Mouse (Mus musculus): ENCODE measurements around the gene Cnot6l.

The Cnot6l gene

DNA sequence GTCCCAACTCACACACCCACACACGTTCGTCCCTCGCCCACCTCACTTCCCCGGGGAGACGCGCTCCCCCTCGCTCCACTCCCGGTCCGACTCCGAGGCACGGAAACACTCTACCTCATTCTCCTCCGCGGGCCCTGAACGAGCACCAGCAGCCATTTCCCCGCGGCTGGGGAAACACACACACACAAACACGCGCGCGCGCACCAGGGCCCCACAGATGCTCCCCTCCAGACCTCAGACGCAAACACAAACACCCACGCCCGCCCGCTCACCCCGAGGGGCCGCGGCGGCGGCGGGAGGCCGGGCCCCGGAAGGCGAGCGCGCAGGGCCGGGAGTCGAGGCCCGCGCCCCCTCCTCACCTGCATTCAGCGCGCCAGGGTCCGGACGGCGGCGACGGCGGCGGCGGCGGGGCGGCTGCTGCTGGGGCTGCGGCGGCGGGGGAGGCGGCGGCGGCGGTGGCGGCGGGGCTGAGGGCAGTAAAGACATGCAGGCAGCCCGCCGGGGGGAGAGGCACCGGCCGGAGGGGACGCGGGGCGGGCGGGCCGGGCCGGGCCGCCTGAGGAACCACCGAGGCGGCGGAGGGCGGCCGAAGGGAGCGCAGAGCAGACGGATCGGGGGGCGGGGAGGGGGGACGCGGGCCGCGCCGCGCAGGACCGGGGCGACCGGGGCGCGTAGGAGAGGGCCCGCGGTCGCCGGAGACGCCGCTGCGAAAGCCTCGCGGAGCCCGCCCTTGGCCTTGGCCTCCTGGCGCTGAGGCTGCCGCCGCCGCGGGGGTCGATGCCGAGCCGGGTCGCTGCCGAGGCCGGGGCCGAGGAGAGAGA lies 2.2 kb downstream of the Cnot6l start:
- DNase-seq (ENCODE audit: low spot score in 2 of 2): peak in 1 of 2 experiments; percentile 68

GRCm38 (mm10) chr5:96161263-96161577 lies 2.8 kb downstream of the Cnot6l start:
- peak in 1 of 2 experiments; percentile 60 for DNase-seq (ENCODE audit: low spot score in 2 of 2)

- peak; percentile 28 to 42 for DNase-seq (ENCODE audit: low spot score in 2 of 2)
Measured at GRCm38 (mm10) chr5:96160467-96161262, 3.3 kb downstream of the Cnot6l start.

DNA sequence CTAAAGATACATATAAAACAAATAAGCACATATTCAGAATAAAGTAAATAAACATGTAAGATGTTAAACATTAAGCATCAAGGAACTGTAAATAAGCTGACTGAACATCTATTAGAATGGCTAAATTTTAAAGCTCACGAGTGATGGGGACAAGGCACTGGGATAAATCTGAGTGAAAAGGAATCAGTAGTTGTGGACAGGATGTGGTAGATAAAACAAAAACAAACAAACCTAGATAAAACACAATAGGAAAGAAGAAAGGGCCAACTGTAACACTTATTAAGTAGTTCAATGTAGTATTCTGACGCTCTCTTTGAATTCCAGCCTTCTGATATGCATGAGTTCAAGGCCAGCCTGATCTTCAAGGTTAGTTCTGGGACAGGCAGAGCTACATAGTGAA lies 21.6 kb downstream of the Cnot6l start:
- DNase-seq (ENCODE audit: low spot score in 2 of 2): no peak

DNA sequence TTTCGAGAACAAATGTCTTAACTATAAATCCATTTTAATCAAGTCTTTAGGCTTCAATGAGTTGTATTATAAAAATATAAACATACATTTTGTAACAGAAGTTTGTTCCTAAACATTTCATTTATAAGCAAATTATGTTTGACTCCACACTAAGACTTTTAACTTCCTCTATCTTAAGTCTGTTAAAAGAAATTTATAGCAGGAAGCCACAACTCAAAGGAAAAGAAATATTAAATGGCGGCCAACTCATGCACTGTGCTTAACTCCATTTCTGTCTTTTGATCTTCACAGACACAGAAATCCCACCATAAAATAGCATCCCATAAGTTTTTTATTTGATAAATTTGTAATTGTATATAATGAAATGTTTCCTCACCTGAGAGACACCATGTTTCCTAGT lies 33.3 kb downstream of the Cnot6l start:
- no peak for DNase-seq (ENCODE audit: low spot score in 2 of 2)

DNA sequence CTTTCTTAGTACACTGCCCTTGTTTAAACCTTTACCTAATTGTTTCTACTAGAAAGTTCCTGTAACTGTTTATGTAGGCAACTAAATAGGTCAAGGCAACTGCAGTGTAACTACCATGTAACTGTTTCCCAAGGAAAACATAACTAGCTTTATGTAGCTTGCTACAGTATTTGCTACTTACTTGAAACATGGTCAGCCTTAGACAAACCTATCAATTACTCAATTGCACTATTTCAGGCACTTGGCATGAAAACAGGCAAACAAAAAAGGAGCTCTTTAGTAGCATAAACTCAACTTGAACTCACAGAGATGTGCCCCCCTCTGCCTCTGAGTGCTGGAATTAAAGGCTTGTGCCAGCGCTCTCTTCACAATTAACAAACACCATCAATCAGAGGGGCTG lies 37.1 kb downstream of the Cnot6l start:
- no peak for DNase-seq (ENCODE audit: low spot score in 2 of 2)

GRCm38 (mm10) chr5:96114943-96115342 lies 49.0 kb downstream of the Cnot6l start:
- DNase-seq (ENCODE audit: low spot score in 2 of 2): no peak

DNA sequence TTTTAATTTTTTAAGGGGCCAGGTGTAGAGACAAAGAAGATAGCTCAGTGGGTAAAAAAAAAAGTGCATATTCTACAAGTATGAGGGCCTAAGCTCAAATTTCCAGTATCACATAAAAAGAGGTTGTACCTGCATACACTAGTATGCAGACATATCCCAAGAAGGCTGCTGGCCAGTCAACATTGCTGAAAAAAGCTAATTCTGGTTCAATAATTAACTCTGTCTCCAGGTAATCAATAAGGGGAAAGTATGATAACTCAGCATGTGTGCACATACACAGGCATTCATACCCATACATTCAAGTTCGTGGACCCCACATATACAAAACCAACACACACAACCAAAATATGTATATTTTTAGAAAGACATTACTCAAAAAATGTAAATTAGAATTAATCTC lies 59.3 kb downstream of the Cnot6l start:
- DNase-seq (ENCODE audit: low spot score in 2 of 2): no peak

- DNase-seq (ENCODE audit: low spot score in 2 of 2): no peak
Measured at GRCm38 (mm10) chr5:96091468-96091867, 72.5 kb downstream of the Cnot6l start.

GRCm38 (mm10) chr5:96085324-96085723 lies 78.6 kb downstream of the Cnot6l start:
- no peak for DNase-seq (ENCODE audit: low spot score in 2 of 2)

GRCm38 (mm10) chr5:96079026-96079425 lies 84.9 kb downstream of the Cnot6l start:
- no peak for DNase-seq (ENCODE audit: low spot score in 2 of 2)

DNA sequence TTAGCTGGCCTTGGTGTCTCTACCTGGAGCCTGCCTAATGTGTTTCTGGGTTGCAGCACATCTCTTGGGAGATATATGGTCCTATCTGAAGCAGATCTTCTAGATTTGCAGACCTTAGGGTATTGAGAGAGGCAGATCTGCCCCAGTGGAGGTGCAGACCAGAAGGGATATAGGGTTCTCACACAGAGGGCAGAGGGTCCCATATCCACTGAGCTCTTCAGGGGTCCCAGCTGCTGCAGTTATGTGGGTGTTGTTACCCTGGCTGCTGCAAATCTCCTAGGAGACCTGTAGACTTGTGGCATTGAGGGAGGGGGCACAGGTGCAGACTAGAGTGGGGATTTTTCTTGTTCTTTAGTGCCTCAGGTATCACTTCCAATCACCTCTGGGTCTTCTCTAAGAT lies 98.4 kb downstream of the Cnot6l start:
- DNase-seq (ENCODE audit: low spot score in 2 of 2): no peak

- no peak for DNase-seq (ENCODE audit: low spot score in 2 of 2)
Measured at GRCm38 (mm10) chr5:96042492-96042891, 121.5 kb downstream of the Cnot6l start.

DNA sequence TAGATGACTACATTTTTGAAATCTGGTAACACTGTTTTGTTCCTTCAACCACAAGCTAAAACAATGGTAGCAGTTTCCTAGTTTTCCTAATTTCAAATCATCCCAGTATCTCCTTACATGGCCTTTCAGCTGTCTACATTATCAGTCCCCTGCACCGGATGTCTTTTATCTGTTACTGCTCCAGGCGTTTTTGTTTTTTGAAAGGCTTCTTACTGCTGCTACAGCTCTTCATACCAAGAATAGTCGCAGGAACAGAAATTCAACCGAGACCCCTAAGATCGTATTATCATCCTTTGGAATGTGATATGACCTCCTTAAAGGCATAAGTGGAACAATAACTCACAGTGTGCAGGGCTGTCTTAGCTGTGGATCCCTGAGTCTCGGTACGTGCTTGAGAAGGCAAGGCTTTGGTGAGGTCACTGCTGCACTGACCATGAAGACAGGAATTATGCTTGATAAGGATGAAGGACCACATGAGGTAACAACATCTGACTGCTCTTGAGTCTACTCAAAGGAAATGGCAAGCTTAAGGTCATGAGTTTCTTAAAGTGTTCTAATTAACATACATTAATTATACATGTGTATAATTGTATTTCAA lies 122.4 kb downstream of the Cnot6l start:
- DNase-seq (ENCODE audit: low spot score in 2 of 2): no peak

- DNase-seq (ENCODE audit: low spot score in 2 of 2): no peak
Measured at GRCm38 (mm10) chr5:96039188-96039840, 124.7 kb downstream of the Cnot6l start.

GRCm38 (mm10) chr5:96037684-96038121 lies 126.3 kb downstream of the Cnot6l start:
- DNase-seq (ENCODE audit: low spot score in 2 of 2): no peak

GRCm38 (mm10) chr5:96036125-96036672 lies 127.8 kb downstream of the Cnot6l start:
- no peak for DNase-seq (ENCODE audit: low spot score in 2 of 2)

GRCm38 (mm10) chr5:96034101-96034500 lies 129.9 kb downstream of the Cnot6l start:
- no peak for DNase-seq (ENCODE audit: low spot score in 2 of 2)

DNA sequence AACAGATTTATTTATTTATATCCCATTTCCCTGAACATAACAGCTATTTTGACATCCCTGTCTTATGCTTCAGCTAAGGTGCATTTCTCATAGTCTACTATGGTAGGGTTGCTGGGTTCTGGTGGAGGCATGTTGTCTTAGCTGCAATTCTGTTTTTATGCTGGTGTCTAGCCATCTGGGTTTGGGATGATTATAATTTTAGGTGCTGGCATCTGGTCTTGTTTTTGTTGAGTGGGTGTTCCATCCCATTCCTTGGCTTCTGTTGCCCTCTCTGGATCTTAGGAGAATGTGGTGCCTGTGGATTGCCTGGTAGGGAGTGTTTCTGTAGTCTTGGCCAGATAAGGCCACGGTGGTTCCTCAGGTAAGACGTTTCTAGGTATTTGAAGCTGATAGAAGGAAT lies 134.2 kb downstream of the Cnot6l start:
- DNase-seq (ENCODE audit: low spot score in 2 of 2): peak in 1 of 2 experiments; percentile 25
